8 mouse cellular contexts compared by ENCODE assay signal in the genomic region with DNA sequence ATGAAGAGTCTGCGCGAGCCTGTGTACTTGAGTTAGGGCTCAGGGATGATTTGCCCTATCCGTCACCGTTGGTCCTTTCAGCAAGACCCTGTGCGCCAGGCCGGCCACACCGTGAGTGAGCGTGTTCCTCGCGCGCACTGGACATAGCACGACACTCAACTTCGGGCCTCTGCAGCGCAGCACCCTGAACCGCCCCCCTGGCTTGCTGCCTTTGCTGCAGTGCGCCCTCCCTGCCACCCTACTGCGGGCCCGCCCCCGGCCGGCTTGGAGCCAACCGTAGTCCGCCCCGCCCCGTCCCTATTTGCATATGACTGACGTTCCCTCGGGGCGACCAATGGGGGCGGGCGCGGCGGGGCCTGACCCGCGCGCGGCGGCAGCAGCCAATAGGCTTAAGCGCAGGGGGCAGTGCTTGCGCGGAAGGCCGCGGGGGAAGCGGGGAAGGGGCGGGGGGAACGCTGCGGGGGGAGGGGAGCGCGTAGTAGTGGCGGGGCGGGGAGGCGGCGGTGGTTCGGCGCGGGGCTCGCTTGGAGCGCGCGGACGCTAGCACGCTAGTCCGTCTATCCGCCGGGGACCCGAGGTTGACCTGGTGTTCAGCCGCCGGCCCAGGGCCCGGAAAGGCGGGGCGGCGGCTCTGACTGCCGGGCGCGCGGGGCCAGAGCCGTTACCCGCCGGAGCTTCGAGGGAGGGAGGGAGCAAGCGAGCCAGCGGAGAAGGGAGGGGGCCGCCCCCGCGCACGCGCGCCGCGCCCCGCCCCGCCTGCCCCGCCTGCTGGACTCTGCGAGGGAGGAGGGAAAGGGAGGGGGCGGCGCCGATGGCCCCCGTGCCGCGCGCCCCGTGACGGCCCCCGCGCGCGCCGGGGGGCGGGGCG. TPM values are rescaled to one million over a fixed set of nuclear protein-coding genes. Genes with fewer than 3 reads are reported as not detected.
DNase-seq lines count a peak whose midpoint lies in the region; ATAC-seq and TF ChIP-seq lines count a peak whose summit lies in the region.

No protein-coding gene starts in this region.

- peak overlapping the region; percentile 65 for H3K4me3 ChIP-seq in bone marrow, adult 2 months (replicated peaks; ENCODE audit: control insufficient read depth, low read depth, low read length)
- peak overlapping the region; percentile 90 for H3K4me3 ChIP-seq in embryonic facial prominence, embryonic 14.5 days (ENCODE audit: low read depth, low read length)
- H3K4me3 ChIP-seq in limb, embryonic 14.5 days (replicated peaks; ENCODE audit: low read length): peak overlapping the region; percentile 85
- peak overlapping the region; percentile 75 for H3K4me3 ChIP-seq in midbrain, embryonic 16.5 days (ENCODE audit: low read depth, low read length)
- H3K4me3 ChIP-seq in spleen, adult 2 months (ENCODE audit: extremely low read depth, insufficient read depth, insufficient read length): peak overlapping the region; percentile 84

- peaks cover 14% of the 10 kb centered on the region for H3K4me1 ChIP-seq in bone marrow, adult 2 months (ENCODE audit: control insufficient read depth, insufficient read depth, low read length)
- peaks cover 40% of the 10 kb centered on the region for H3K4me1 ChIP-seq in embryonic facial prominence, embryonic 14.5 days (ENCODE audit: control insufficient read depth, insufficient read depth, low read length)
- H3K4me1 ChIP-seq in limb, embryonic 14.5 days (ENCODE audit: control insufficient read depth, insufficient read depth, low read length): peaks cover 35% of the 10 kb centered on the region
- H3K4me1 ChIP-seq in midbrain, embryonic 16.5 days (ENCODE audit: control insufficient read depth, insufficient read depth, low read length): peaks cover 53% of the 10 kb centered on the region
- H3K4me1 ChIP-seq in spleen, adult 2 months (ENCODE audit: control insufficient read depth, insufficient read depth, insufficient read length): peaks cover 37% of the 10 kb centered on the region

- no peaks in the 10 kb centered on the region for H3K9me3 ChIP-seq in embryonic facial prominence, embryonic 14.5 days (ENCODE audit: control insufficient read depth, low read length)
- H3K9me3 ChIP-seq in limb, embryonic 14.5 days (ENCODE audit: control insufficient read depth, low read length): no peaks in the 10 kb centered on the region
- H3K9me3 ChIP-seq in midbrain, embryonic 16.5 days (replicated peaks; ENCODE audit: control insufficient read depth, low read length, poor library complexity, severe bottlenecking): no peaks in the 10 kb centered on the region

- TF ChIP-seq POLR2A in bone marrow, adult 2 months (IDR thresholded peaks at IDR 0.05; ENCODE audit: borderline replicate concordance, control insufficient read depth, low read depth, low read length): peak; percentile 97
- peak; percentile 65; the same call in 1 of the 2 replicates for TF ChIP-seq POLR2A in limb, embryonic 14.5 days (IDR thresholded peaks at IDR 0.05; ENCODE audit: borderline replicate concordance, extremely low read depth, insufficient read depth, insufficient read length)
- TF ChIP-seq POLR2A in spleen, adult 2 months (IDR thresholded peaks at IDR 0.05; ENCODE audit: low read depth, low read length): peak; percentile 78

- no peaks in the 10 kb centered on the region for H3K27me3 ChIP-seq in embryonic facial prominence, embryonic 14.5 days (replicated peaks; ENCODE audit: control insufficient read depth, insufficient read depth, low read length)
- no peaks in the 10 kb centered on the region for H3K27me3 ChIP-seq in limb, embryonic 14.5 days (ENCODE audit: control insufficient read depth, insufficient read depth, low read length)
- H3K27me3 ChIP-seq in midbrain, embryonic 16.5 days (ENCODE audit: control insufficient read depth, insufficient read depth, low read depth, low read length): no peaks in the 10 kb centered on the region
- H3K27me3 ChIP-seq in spleen, adult 2 months (ENCODE audit: control insufficient read depth, insufficient read depth, low read length): no peaks in the 10 kb centered on the region

- peak overlapping the region; percentile 97 for H3K27ac ChIP-seq in bone marrow, adult 2 months (ENCODE audit: control insufficient read depth, insufficient read depth, low read depth, low read length, poor library complexity)
- peak overlapping the region; percentile 99 for H3K27ac ChIP-seq in embryonic facial prominence, embryonic 14.5 days (replicated peaks; ENCODE audit: low read depth, low read length)
- H3K27ac ChIP-seq in limb, embryonic 14.5 days (replicated peaks; ENCODE audit: low read depth, low read length): peak overlapping the region; percentile 99
- H3K27ac ChIP-seq in midbrain, embryonic 16.5 days (ENCODE audit: low read length): peak overlapping the region; percentile 100
- peak overlapping the region; percentile 97 for H3K27ac ChIP-seq in spleen, adult 2 months (ENCODE audit: insufficient read depth, low read length)

- ATAC-seq in embryonic facial prominence, embryonic 14.5 days (ENCODE audit: low read depth): peak; percentile 58
- ATAC-seq in limb, embryonic 14.5 days (ENCODE audit: low FRiP score, low read depth): peak; percentile 75
- ATAC-seq in midbrain, embryonic 16.5 days: peak; percentile 61

- peak; percentile 99 for DNase-seq in A20 (ENCODE audit: low read depth, low spot score)
- peak; percentile 98 for DNase-seq in embryonic facial prominence, embryonic 14.5 days (ENCODE audit: low spot score)
- DNase-seq in heart, adult 8-10 months (ENCODE audit: low spot score): peak; percentile 93
- peak; percentile 98 for DNase-seq in kidney, adult 9 months
- DNase-seq in limb, embryonic 14.5 days (ENCODE audit: low spot score): peak; percentile 96
- DNase-seq in spleen, adult 2 months (ENCODE audit: low read depth in 1 of 2, low spot score in 2 of 2): peak; percentile 94 to 97

- peak overlapping the region; percentile 84 for H3K4me2 ChIP-seq in embryonic facial prominence, embryonic 14.5 days (ENCODE audit: low read depth, low read length)
- peak overlapping the region; percentile 97 for H3K4me2 ChIP-seq in limb, embryonic 14.5 days (replicated peaks; ENCODE audit: low read depth, low read length, severe bottlenecking)
- H3K4me2 ChIP-seq in midbrain, embryonic 16.5 days (ENCODE audit: low read length): peak overlapping the region; percentile 81

- peak; percentile 0; the same call in 1 of the 2 replicates for TF ChIP-seq CTCF in bone marrow, adult 2 months (IDR thresholded peaks at IDR 0.05; ENCODE audit: control insufficient read depth, insufficient read depth, low read length)
- no peak for TF ChIP-seq CTCF in spleen, adult 2 months (IDR thresholded peaks at IDR 0.05; ENCODE audit: extremely low read depth, insufficient read depth, insufficient read length, insufficient replicate concordance)

- peaks cover 24% of the 10 kb centered on the region for H3K36me3 ChIP-seq in embryonic facial prominence, embryonic 14.5 days (ENCODE audit: control insufficient read depth, insufficient read depth, low read length)
- peaks cover 27% of the 10 kb centered on the region for H3K36me3 ChIP-seq in limb, embryonic 14.5 days (ENCODE audit: control insufficient read depth, insufficient read depth, low read length)
- H3K36me3 ChIP-seq in midbrain, embryonic 16.5 days (ENCODE audit: control insufficient read depth, insufficient read depth, low read length): peaks cover 18% of the 10 kb centered on the region
- H3K36me3 ChIP-seq in spleen, adult 2 months (ENCODE audit: control insufficient read depth, insufficient read depth, low read length): peaks cover 19% of the 10 kb centered on the region

- peak overlapping the region; percentile 89 for H3K9ac ChIP-seq in embryonic facial prominence, embryonic 14.5 days (ENCODE audit: low read depth, low read length)
- H3K9ac ChIP-seq in limb, embryonic 14.5 days (ENCODE audit: low read depth, low read length, severe bottlenecking): peak overlapping the region; percentile 78
- H3K9ac ChIP-seq in midbrain, embryonic 16.5 days (ENCODE audit: low read depth, low read length): peak overlapping the region; percentile 84

- WGBS in bone marrow, adult 2 months: 1% methylated on average over 73 of the region's 108 CpGs
- WGBS in embryonic facial prominence, embryonic 14.5 days: under 1% methylated on average over 28 of the region's 108 CpGs
- 0% methylated on average over 63 of the region's 108 CpGs for WGBS in limb, embryonic 14.5 days
- 2% methylated on average over 55 of the region's 108 CpGs for WGBS in midbrain, embryonic 16.5 days
- 1% methylated on average over 70 of the region's 108 CpGs for WGBS in spleen, adult 2 months

RNA-seq across cellular contexts. Expression of gene Cic, which starts 14.5 kb away (rescaled TPM):
- polyA plus RNA-seq in bone marrow, adult 2 months (2011; ENCODE audit: insufficient read depth, insufficient read length, low replicate concordance, missing spikeins): 174 and 292 TPM in 2 replicates
- 48.8 and 49.0 TPM in 2 replicates for polyA plus RNA-seq in embryonic facial prominence, embryonic 14.5 days (2014; fragmentation: Nextera tagmentation; extraction: Ambion mirVana)
- total RNA-seq in heart, adult 8-10 months (2022): 10 to 100 TPM; 52.0 to 71.5 (median 59.6) TPM
- polyA plus RNA-seq in limb, embryonic 14.5 days (2012; rRNA removed): 155 and 206 TPM in 2 replicates
- 48.9 and 58.1 TPM in 2 replicates for polyA plus RNA-seq in limb, embryonic 14.5 days (2014; fragmentation: Nextera tagmentation; extraction: Ambion mirVana)
- polyA plus RNA-seq in midbrain, embryonic 16.5 days (2015; fragmentation: Nextera tagmentation; extraction: Ambion mirVana): 33.8 and 38.8 TPM in 2 replicates
- polyA plus RNA-seq in spleen, adult 2 months (2012; rRNA removed): 112 and 128 TPM in 2 replicates

RNA-seq across cellular contexts. Expression of gene Pafah1b3, which starts 15.8 kb away (rescaled TPM):
- 31.5 and 46.4 TPM in 2 replicates for polyA plus RNA-seq in bone marrow, adult 2 months (2011; ENCODE audit: insufficient read depth, insufficient read length, low replicate concordance, missing spikeins)
- 173 and 200 TPM in 2 replicates for polyA plus RNA-seq in embryonic facial prominence, embryonic 14.5 days (2014; fragmentation: Nextera tagmentation; extraction: Ambion mirVana)
- total RNA-seq in heart, adult 8-10 months (2022): 1 to 10 TPM; 3.9 to 4.6 (median 3.9) TPM
- 266 and 343 TPM in 2 replicates for polyA plus RNA-seq in limb, embryonic 14.5 days (2012; rRNA removed)
- 234 and 252 TPM in 2 replicates for polyA plus RNA-seq in limb, embryonic 14.5 days (2014; fragmentation: Nextera tagmentation; extraction: Ambion mirVana)
- polyA plus RNA-seq in midbrain, embryonic 16.5 days (2015; fragmentation: Nextera tagmentation; extraction: Ambion mirVana): 672 and 703 TPM in 2 replicates
- 62.9 and 90.7 TPM in 2 replicates for polyA plus RNA-seq in spleen, adult 2 months (2012; rRNA removed)

RNA-seq across cellular contexts. Expression of gene Prr19, which starts 19.2 kb away (rescaled TPM):
- not detected in 2 replicates for polyA plus RNA-seq in bone marrow, adult 2 months (2011; ENCODE audit: insufficient read depth, insufficient read length, low replicate concordance, missing spikeins)
- 0.77 and 1.3 TPM in 2 replicates for polyA plus RNA-seq in embryonic facial prominence, embryonic 14.5 days (2014; fragmentation: Nextera tagmentation; extraction: Ambion mirVana)
- total RNA-seq in heart, adult 8-10 months (2022): not detected
- 0.99 and 1.1 TPM in 2 replicates for polyA plus RNA-seq in limb, embryonic 14.5 days (2012; rRNA removed)
- polyA plus RNA-seq in limb, embryonic 14.5 days (2014; fragmentation: Nextera tagmentation; extraction: Ambion mirVana): 0.44 and 0.53 TPM in 2 replicates
- 4.3 and 5.6 TPM in 2 replicates for polyA plus RNA-seq in midbrain, embryonic 16.5 days (2015; fragmentation: Nextera tagmentation; extraction: Ambion mirVana)
- 0.07 TPM in 1 of 2 replicates, not detected in the other for polyA plus RNA-seq in spleen, adult 2 months (2012; rRNA removed)

RNA-seq across cellular contexts. Expression of gene Tmem145, which starts 23.9 kb away (rescaled TPM):
- not detected in 2 replicates for polyA plus RNA-seq in bone marrow, adult 2 months (2011; ENCODE audit: insufficient read depth, insufficient read length, low replicate concordance, missing spikeins)
- polyA plus RNA-seq in embryonic facial prominence, embryonic 14.5 days (2014; fragmentation: Nextera tagmentation; extraction: Ambion mirVana): 1.7 and 2.0 TPM in 2 replicates
- total RNA-seq in heart, adult 8-10 months (2022): under 1 TPM in 1 of 4 experiments, not detected in 3; 0.14 TPM
- 4.4 and 7.9 TPM in 2 replicates for polyA plus RNA-seq in limb, embryonic 14.5 days (2012; rRNA removed)
- polyA plus RNA-seq in limb, embryonic 14.5 days (2014; fragmentation: Nextera tagmentation; extraction: Ambion mirVana): 0.80 and 2.2 TPM in 2 replicates
- 83.8 and 98.0 TPM in 2 replicates for polyA plus RNA-seq in midbrain, embryonic 16.5 days (2015; fragmentation: Nextera tagmentation; extraction: Ambion mirVana)
- polyA plus RNA-seq in spleen, adult 2 months (2012; rRNA removed): not detected in 2 replicates

RNA-seq across cellular contexts. Expression of gene Erf, which starts 31.4 kb away (rescaled TPM):
- polyA plus RNA-seq in bone marrow, adult 2 months (2011; ENCODE audit: insufficient read depth, insufficient read length, low replicate concordance, missing spikeins): 6.8 and 14.6 TPM in 2 replicates
- 23.3 and 26.0 TPM in 2 replicates for polyA plus RNA-seq in embryonic facial prominence, embryonic 14.5 days (2014; fragmentation: Nextera tagmentation; extraction: Ambion mirVana)
- total RNA-seq in heart, adult 8-10 months (2022): 10 to 100 TPM; 17.2 to 22.5 (median 21.2) TPM
- polyA plus RNA-seq in limb, embryonic 14.5 days (2012; rRNA removed): 99.2 and 127 TPM in 2 replicates
- 33.2 and 37.9 TPM in 2 replicates for polyA plus RNA-seq in limb, embryonic 14.5 days (2014; fragmentation: Nextera tagmentation; extraction: Ambion mirVana)
- polyA plus RNA-seq in midbrain, embryonic 16.5 days (2015; fragmentation: Nextera tagmentation; extraction: Ambion mirVana): 2.3 and 2.8 TPM in 2 replicates
- 17.2 and 21.3 TPM in 2 replicates for polyA plus RNA-seq in spleen, adult 2 months (2012; rRNA removed)

Comparison
In these comparisons a context has a peak if more than half of its experiments do, and no peak if none do; other contexts are left out.
1. Peak in every context shown above with its lines: DNase-seq, ATAC-seq, H3K4me3 ChIP-seq and H3K27ac ChIP-seq.